Mouse (Mus musculus): ENCODE data around the gene Arrdc2.

The Arrdc2 gene

GRCm38 (mm10) chr8:70804481-70805206 is 34.9 kb downstream of the Arrdc2 start, which contains the start of gene Mast3:
Gene Mast3, minus strand, starts transcription at chr8:70805054.
- peak; percentile 93 for DNase-seq

GRCm38 (mm10) chr8:70803761-70804480 is 35.6 kb downstream of the Arrdc2 start:
- peak; percentile 64 for DNase-seq

GRCm38 (mm10) chr8:70802786-70803510 is 36.6 kb downstream of the Arrdc2 start:
- DNase-seq: no peak

- DNase-seq: no peak
These were observed 37.7 kb downstream of the Arrdc2 start for GRCm38 (mm10) chr8:70801830-70802229.

- DNase-seq: no peak
These were observed 38.4 kb downstream of the Arrdc2 start for GRCm38 (mm10) chr8:70801156-70801555.

GRCm38 (mm10) chr8:70800648-70801047 is 38.9 kb downstream of the Arrdc2 start:
- DNase-seq: no peak

- peak; percentile 61 for DNase-seq
These were observed 41.2 kb downstream of the Arrdc2 start for GRCm38 (mm10) chr8:70798281-70798680.

- DNase-seq: peak; percentile 94
These were observed 42.1 kb downstream of the Arrdc2 start for GRCm38 (mm10) chr8:70797081-70798070.

GRCm38 (mm10) chr8:70796403-70797080 is 43.0 kb downstream of the Arrdc2 start:
- no peak for DNase-seq

- DNase-seq: no peak
These were observed 44.1 kb downstream of the Arrdc2 start for GRCm38 (mm10) chr8:70795370-70795769.

GRCm38 (mm10) chr8:70794215-70794614 is 45.3 kb downstream of the Arrdc2 start:
- DNase-seq: no peak

- peak; percentile 83 for DNase-seq
These were observed 46.8 kb downstream of the Arrdc2 start for GRCm38 (mm10) chr8:70792700-70793099.

GRCm38 (mm10) chr8:70791975-70792691 is 47.4 kb downstream of the Arrdc2 start:
- DNase-seq: peak; percentile 98

- DNase-seq: peak; percentile 72
These were observed 48.2 kb downstream of the Arrdc2 start for GRCm38 (mm10) chr8:70791294-70791701.

- no peak for DNase-seq
These were observed 48.7 kb downstream of the Arrdc2 start for GRCm38 (mm10) chr8:70790846-70791245.

- no peak for DNase-seq
These were observed 50.5 kb downstream of the Arrdc2 start for GRCm38 (mm10) chr8:70789046-70789445.

- peak; percentile 76 for DNase-seq
These were observed 51.4 kb downstream of the Arrdc2 start for GRCm38 (mm10) chr8:70787941-70788667.

GRCm38 (mm10) chr8:70787051-70787445 is 52.5 kb downstream of the Arrdc2 start:
- no peak for DNase-seq

- DNase-seq: no peak
These were observed 53.0 kb downstream of the Arrdc2 start for GRCm38 (mm10) chr8:70786291-70787050.

Measured in lung, postnatal 10 days (tissue).